Mouse (Mus musculus): ENCODE data around the gene Adamts17.

DNA sequence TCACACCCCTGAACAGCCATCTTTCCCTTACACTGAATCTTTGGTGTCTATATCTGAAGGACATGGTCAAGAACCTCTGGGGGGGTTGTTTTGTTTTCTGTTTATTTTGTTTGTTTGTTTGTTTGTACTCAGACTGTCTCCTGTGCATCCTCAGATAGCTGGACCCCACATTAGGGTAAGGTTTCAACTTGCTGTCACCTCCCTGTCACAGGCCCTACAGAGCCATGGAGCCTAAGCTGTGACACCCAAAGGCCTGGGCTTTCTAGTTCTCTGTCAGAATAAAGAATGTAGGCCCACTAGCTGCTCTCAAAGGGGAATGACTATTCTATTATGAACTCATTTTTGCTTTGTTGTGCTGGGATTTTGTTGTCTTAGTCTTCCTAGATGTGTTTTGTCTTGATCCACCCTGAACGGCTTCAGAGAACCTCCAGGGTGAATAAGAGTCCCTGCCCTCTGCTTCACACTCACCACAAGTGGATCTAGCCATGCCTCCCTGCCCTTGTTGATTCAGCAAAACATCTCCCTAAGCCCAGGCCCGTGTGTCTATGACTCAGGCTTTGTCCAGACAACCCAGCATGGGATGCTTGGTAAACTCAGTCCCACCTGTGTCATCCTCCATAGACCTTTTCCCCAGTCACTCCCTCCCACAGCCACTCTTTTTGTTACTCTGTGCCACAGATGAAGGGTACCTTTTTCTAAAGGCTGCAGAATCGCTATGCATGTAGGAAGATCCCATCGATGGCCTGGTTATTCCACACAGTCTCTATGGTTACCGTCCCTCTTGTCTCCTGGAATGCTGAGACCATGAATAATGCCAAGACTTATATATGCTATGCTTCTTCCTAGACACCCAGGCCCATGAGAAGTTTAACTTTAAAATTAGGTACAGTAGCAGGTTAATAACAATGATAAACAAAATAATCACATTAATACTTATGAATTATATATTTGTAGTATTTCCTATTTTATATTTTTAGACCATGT, 197.3 kb downstream of the Adamts17 start:
- TF ChIP-seq CTCF (IDR thresholded peaks at IDR 0.05; ENCODE audit: low read depth, low read length) = no peak
- TF ChIP-seq TAL1 (conservative IDR thresholded peaks at IDR 0.05; ENCODE audit: low read depth, low read length) = no peak
- no peak for TF ChIP-seq GATA1 (IDR thresholded peaks at IDR 0.05; ENCODE audit: borderline replicate concordance, low read length)
- no peak for TF ChIP-seq POLR2AphosphoS5 (IDR thresholded peaks at IDR 0.05; ENCODE audit: insufficient replicate concordance, low read depth, low read length)
